Mouse (Mus musculus): ENCODE measurements around the gene Man1a2.

GRCm38 (mm10) chr3:100684234-100684975 lies 898 bp downstream of the Man1a2 start:
- TF ChIP-seq CTCF (conservative IDR thresholded peaks at IDR 0.05; ENCODE audit: low read length) (no peak), POU5F1 (IDR thresholded peaks at IDR 0.05; ENCODE audit: borderline replicate concordance, low read length) (no peak)
